Mouse (Mus musculus) MEL (cell line): ENCODE measurements at regions not wholly inside any gene's neighbourhood (a gene's known extent, or its start where the extent isn't known, plus 50 kb on each side); places are given as distances from the start of the nearest gene placed in this dataset.

Experiments used
- CTCF ChIP-seq, 3 experiments: IDR thresholded peaks in 2 of 3; conservative IDR thresholded peaks in 1 of 3; 2 replicates each; pipeline ENCODE4 v1.5.1; 2011 to 2012; ENCODE audit warnings: low read length in 3 of 3, low read depth in 2 of 3, mild to moderate bottlenecking in 2 of 3, improper control_type of control experiment in 1 of 3, inconsistent platforms in 1 of 3, mixed read lengths in 1 of 3, moderate library complexity in 1 of 3; ENCODE audit not compliant: control insufficient read depth in 1 of 3, insufficient read depth in 1 of 3, poor library complexity in 1 of 3, severe bottlenecking in 1 of 3
- EP300 ChIP-seq, 2 experiments: IDR thresholded peaks; 2 replicates each; pipeline ENCODE4 v1.6.1; 2011; ENCODE audit warnings: improper control_type of control experiment in 2 of 2, low read length in 2 of 2, low read depth in 1 of 2, mild to moderate bottlenecking in 1 of 2
- JUND ChIP-seq: IDR thresholded peaks from 2 replicates; pipeline ENCODE4 v1.6.1; 2011; ENCODE audit warnings: low read depth, mild to moderate bottlenecking, improper control_type of control experiment, low read length
- MAFK ChIP-seq: IDR thresholded peaks from 2 replicates; pipeline ENCODE4 v1.6.1; 2011; ENCODE audit warnings: low read depth, mild to moderate bottlenecking, low read length, improper control_type of control experiment, borderline replicate concordance
- RAD21 ChIP-seq: IDR thresholded peaks from 2 replicates; pipeline ENCODE4 v1.6.1; 2011; ENCODE audit warnings: mild to moderate bottlenecking, low read depth, low read length, improper control_type of control experiment
- ZMIZ1 ChIP-seq: IDR thresholded peaks from 2 replicates; pipeline ENCODE4 v1.6.1; 2012; ENCODE audit warnings: low read depth, mild to moderate bottlenecking, inconsistent platforms, low read length, improper control_type of control experiment, moderate library complexity

DNA sequence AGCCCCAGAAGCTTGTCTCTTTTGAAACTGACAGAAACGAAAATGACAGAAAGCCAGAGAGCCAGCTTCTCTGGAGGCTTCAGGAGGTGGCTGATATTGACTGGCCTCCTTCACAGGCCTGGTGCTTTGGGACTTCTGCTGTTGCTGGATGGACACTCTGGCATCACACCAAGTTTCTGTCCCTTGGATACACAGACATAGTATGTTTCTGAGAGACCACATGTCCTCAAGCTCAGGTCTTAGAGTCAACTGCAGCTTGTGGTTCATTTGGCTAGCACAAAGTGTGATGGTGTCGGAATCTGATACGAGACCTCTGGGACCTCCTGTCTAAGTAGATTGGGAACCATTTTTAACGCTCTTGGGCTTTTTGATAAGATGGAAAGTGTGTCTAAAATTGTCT, 502.0 kb downstream of the Sqor start:
- TF ChIP-seq ZMIZ1 (no peak), RAD21 (no peak), EP300 (IDR thresholded peaks at IDR 0.05; ENCODE audit: low read depth in 1 of 2, low read length in 2 of 2) (no peak), JUND (no peak), MAFK (no peak), CTCF (IDR thresholded peaks at IDR 0.05 in 2 of 3, conservative IDR thresholded peaks at IDR 0.05 in 1 of 3; ENCODE audit: control insufficient read depth in 1 of 3, insufficient read depth in 1 of 3, low read depth in 2 of 3, low read length in 3 of 3, poor library complexity in 1 of 3, severe bottlenecking in 1 of 3) (no peak)
